Mouse (Mus musculus) forebrain, embryonic 16.5 days (tissue): ENCODE results near the gene Atf7. TPM values are rescaled to one million over a fixed set of nuclear protein-coding genes. Genes with fewer than 3 reads are reported as not detected.

Experiments used
- ATAC-seq: fragments of 200-750 bp; cut with Nextera tagmentation; 2 replicates; pipeline ENCODE4 v1.8.0; 2017; ENCODE audit warnings: mild to moderate bottlenecking, moderate library complexity
- H3K27ac ChIP-seq: fragments of 300-500 bp; sonication (generic); 2 replicates; pipeline ENCODE4 v1.5.1; 2014; ENCODE audit warnings: low read length, control low read depth
- H3K27me3 ChIP-seq: fragments of 300-500 bp; sonication (generic); replicated peaks from 2 replicates; pipeline ENCODE4 v1.6.1; 2014; ENCODE audit warnings: low read length; ENCODE audit not compliant: control insufficient read depth, insufficient read depth
- H3K36me3 ChIP-seq: fragments of 300-500 bp; sonication (generic); 2 replicates; pipeline ENCODE4 v1.6.1; 2014; ENCODE audit not compliant: control insufficient read depth, insufficient read depth
- H3K4me1 ChIP-seq: fragments of 300-500 bp; sonication (generic); replicated peaks from 2 replicates; pipeline ENCODE4 v1.6.1; 2014; ENCODE audit warnings: low read length; ENCODE audit not compliant: control insufficient read depth, insufficient read depth
- H3K4me2 ChIP-seq: fragments of 300-500 bp; sonication (generic); 2 replicates; pipeline ENCODE4 v1.6.1; 2014; ENCODE audit warnings: mild to moderate bottlenecking, low read length, control low read depth
- H3K4me3 ChIP-seq: fragments of 300-500 bp; sonication (generic); replicated peaks from 2 replicates; pipeline ENCODE4 v1.5.1; 2014; ENCODE audit warnings: mild to moderate bottlenecking, low read length, control low read depth
- H3K9ac ChIP-seq: fragments of 300-500 bp; sonication (generic); replicated peaks from 2 replicates; pipeline ENCODE4 v1.6.1; 2014; ENCODE audit warnings: low read depth, low read length, control low read depth
- H3K9me3 ChIP-seq: fragments of 300-500 bp; sonication (generic); 2 replicates; pipeline ENCODE4 v1.6.1; 2016; ENCODE audit warnings: low read length; ENCODE audit not compliant: control insufficient read depth
- WGBS: fragments of 180-500 bp; shearing (Covaris S2); extraction: QIAGEN DNeasy Blood & Tissue Kit; methylation state at CpG from one replicate; pipeline ENCODE4 v1.1.7; 2014; 5-methylcytosine and 5-hydroxymethylcytosine counted together
- polyA plus RNA-seq: library from polyadenylated mRNA; unstranded; fragments of >200 nt; fragmentation: Nextera tagmentation; extraction: Ambion mirVana; gene quantifications from 2 replicates; pipeline ENCODE4 v1.2.1, GENCODE M21; 2015

Gene Atf7
- polyA plus RNA-seq, 1 experiment from 2014 or later, result 26.8 TPM

DNA sequence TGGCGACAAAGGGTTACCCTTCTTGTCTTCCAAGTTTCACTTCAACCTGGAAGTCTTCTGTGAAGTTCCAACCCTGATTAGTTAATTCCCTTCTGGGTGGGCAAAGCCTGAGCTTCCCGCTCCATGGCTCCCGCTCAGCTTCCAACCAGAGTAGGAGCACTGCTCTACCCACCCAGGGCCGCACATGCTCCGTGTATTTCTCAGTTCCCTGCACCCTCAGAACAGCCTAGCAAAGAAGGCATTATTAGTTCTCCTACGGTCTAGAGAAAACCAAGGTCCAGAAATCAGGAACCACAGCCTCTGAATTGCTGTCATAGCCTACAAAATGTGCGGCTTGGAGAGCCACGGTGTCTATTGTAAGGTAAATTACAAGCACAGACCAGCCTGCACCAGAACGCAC lies 115.2 kb downstream of the Atf7 start:
- Histone ChIP-seq H3K9me3 (no peaks in the 10 kb centered on the region), H3K4me1 (peaks cover 60% of the 10 kb centered on the region), H3K9ac (peak overlapping the region; percentile 66), H3K27me3 (no peaks in the 10 kb centered on the region), H3K36me3 (peaks cover 3% of the 10 kb centered on the region), H3K4me2 (peak overlapping the region; percentile 65), H3K27ac (peak overlapping the region; percentile 90), H3K4me3 (peak overlapping the region; percentile 56)
- ATAC-seq, result peak; percentile 83
- 5% methylated on average over 9 of the region's 9 CpGs for WGBS

DNA sequence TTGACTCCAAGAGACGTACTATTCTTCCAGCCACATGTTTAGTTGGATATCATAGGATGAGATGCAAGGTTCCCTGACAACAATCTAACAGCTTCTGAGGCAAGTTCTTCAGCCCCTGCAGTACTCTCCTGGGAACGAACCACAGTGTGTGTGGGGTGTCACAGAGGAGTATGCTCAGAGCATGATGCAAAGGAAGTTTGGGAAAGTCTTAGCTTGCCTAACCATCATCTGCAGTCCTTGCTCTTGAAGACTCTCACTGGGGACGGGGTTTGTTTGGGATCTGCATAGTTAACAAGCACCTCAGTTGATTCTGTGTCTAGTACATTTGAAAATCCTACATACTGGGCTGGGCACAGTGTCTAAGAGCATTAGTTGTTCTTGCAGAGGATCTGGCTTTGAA lies 116.9 kb downstream of the Atf7 start:
- no peak for ATAC-seq
- Histone ChIP-seq H3K4me1 (peaks cover 45% of the 10 kb centered on the region), H3K27me3 (no peaks in the 10 kb centered on the region), H3K4me2 (no peak overlapping the region), H3K9ac (no peak overlapping the region), H3K36me3 (peaks cover 15% of the 10 kb centered on the region), H3K4me3 (no peak overlapping the region), H3K27ac (no peak overlapping the region), H3K9me3 (no peaks in the 10 kb centered on the region)
- WGBS, result 83% methylated on average over 3 of the region's 3 CpGs

DNA sequence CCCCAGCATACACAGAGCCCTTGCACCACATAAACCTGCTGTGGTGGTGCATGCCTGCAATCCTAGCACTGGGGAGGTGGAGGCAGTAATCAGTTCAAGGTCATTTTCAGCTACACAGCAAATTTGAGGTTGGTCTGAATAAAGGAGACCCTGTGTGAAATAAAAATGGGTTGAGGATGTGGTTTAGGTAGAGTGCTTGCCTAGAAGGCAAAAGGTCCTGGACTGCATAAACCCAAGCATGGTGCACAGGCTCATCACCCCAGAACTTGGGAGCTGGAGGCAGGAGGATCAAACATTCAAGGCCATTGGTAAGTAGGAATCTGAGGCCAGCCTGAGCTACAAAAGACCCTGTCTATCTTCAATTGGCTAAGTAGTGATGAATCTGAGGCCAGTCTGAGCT lies 117.7 kb downstream of the Atf7 start:
- peaks cover 22% of the 10 kb centered on the region for H3K36me3 ChIP-seq
- no peaks in the 10 kb centered on the region for H3K27me3 ChIP-seq
- H3K9ac ChIP-seq, result no peak overlapping the region
- no peak overlapping the region for H3K27ac ChIP-seq
- H3K9me3 ChIP-seq, result no peaks in the 10 kb centered on the region
- H3K4me3 ChIP-seq, result no peak overlapping the region
- no peak overlapping the region for H3K4me2 ChIP-seq
- peaks cover 39% of the 10 kb centered on the region for H3K4me1 ChIP-seq
- no peak for ATAC-seq

DNA sequence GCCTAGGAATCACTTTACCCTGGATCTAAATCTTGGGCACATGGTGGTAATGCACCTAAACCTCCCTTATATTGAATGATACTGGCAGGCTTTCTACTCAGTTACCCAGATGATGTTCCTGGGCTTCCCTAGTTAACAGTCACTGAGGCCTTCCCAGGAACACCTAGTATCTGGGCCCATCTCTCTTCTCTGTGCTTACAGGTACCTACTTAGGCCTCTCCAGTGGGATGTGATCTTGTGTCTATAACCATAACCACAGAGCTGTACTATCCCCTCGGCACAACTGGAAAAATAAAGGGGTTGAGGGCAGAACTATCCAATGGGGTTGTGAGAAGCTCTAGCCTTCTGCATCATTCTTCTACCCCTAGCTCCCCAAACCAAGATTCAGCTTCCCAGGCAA lies 118.4 kb downstream of the Atf7 start:
- 87% methylated on average over 1 of the region's 1 CpGs for WGBS
- Histone ChIP-seq H3K36me3 (peaks cover 27% of the 10 kb centered on the region), H3K9me3 (no peaks in the 10 kb centered on the region), H3K27me3 (no peaks in the 10 kb centered on the region), H3K4me2 (no peak overlapping the region), H3K4me3 (no peak overlapping the region), H3K4me1 (peaks cover 33% of the 10 kb centered on the region), H3K9ac (no peak overlapping the region), H3K27ac (no peak overlapping the region)
- ATAC-seq, result no peak

DNA sequence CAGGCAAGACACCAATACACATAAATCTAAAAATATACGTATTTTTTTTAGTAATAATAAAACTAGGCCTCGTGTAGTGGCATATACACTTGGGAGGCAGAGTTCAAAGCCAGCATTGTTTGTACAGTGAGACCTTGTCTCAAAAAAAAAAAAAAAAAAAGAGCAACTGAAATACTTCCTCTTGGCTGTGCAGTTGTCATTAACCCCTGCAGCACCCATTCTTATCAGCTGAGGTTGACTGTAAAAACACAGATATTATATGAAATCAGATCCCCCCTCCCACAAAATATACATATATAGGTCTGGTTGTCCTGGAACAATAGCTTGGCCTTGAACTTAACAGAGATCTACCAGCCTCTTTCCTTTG lies 118.8 kb downstream of the Atf7 start:
- H3K36me3 ChIP-seq, result peaks cover 30% of the 10 kb centered on the region
- no peaks in the 10 kb centered on the region for H3K9me3 ChIP-seq
- no peak for ATAC-seq
- 66% methylated on average over 2 of the region's 2 CpGs for WGBS
- H3K9ac ChIP-seq, result no peak overlapping the region
- no peak overlapping the region for H3K4me2 ChIP-seq
- peaks cover 28% of the 10 kb centered on the region for H3K4me1 ChIP-seq
- H3K4me3 ChIP-seq, result no peak overlapping the region
- no peak overlapping the region for H3K27ac ChIP-seq
- no peaks in the 10 kb centered on the region for H3K27me3 ChIP-seq

DNA sequence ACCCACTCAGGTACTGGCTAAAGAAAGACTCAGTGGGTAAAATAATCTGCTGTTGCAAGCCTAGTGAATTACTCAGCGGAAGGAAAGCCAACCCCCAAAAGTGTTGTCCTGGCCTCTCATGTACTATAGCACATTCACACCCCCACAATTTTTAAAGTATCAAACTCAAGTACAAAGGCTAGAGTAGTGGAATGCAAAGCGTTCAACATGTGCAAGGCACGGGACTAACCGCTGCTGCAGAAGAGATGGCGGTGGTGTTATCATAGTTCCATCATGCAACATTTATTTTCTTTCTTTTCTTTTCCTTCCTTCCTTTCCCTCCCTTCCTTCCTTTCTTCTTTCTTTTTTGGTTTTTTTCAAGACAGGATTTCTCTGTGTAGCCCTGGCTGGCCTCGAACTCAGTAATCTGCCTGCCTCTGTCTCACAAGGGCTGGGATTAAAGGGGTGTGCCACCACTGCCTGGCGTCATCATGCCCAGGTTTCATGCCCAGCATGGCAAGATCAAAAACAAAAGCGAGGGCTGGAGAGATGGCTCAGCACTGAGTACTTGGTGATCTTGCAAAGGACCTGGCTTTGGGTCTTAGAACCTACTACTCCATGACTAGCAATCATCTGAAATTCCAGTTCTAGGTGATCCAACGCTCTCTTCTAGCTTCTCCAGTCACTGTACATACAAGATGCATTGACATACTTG lies 119.3 kb downstream of the Atf7 start:
- H3K27me3 ChIP-seq, result no peaks in the 10 kb centered on the region
- no peak overlapping the region for H3K27ac ChIP-seq
- ATAC-seq, result no peak
- H3K9ac ChIP-seq, result no peak overlapping the region
- peaks cover 36% of the 10 kb centered on the region for H3K36me3 ChIP-seq
- no peak overlapping the region for H3K4me2 ChIP-seq
- H3K4me3 ChIP-seq, result no peak overlapping the region
- H3K4me1 ChIP-seq, result peaks cover 23% of the 10 kb centered on the region
- no peaks in the 10 kb centered on the region for H3K9me3 ChIP-seq
- WGBS, result 84% methylated on average over 9 of the region's 9 CpGs

DNA sequence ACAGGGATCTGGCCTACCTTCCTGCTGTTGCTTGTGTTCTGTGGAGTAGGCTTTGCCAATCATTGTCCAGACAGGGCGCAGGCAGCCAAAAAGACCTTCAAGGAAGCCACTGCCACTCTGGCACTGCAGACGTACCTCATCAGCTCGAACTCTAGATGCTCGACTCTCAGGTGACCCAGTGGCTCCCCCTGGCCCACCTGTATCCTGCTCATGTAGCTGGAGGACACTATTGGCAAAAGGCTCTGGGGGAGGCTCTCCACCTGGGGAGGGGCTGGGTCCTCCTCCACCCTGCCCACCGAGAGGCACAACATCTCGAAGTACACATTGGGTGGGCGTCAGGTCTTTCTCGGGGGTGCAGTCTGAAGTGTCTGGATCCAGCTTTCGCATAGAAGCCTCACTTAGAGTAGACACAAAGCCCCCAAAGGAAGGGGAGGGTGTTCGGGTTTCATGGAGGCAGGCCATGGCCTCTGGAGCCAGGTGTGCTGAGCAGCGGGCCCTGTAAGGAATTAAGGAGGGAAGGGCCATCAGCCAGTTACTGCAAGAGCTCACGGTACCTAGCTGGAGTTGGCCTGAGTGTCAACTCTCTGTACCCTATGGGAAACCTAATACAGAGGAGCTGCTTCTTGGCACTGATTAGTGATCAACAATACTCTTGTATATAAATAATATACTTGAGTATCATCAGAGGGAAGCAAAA lies 120.0 kb downstream of the Atf7 start:
- Histone ChIP-seq H3K4me2 (no peak overlapping the region), H3K4me1 (peaks cover 19% of the 10 kb centered on the region), H3K27ac (no peak overlapping the region), H3K36me3 (peaks cover 43% of the 10 kb centered on the region), H3K9ac (no peak overlapping the region), H3K27me3 (no peaks in the 10 kb centered on the region), H3K4me3 (no peak overlapping the region), H3K9me3 (no peaks in the 10 kb centered on the region)
- no peak for ATAC-seq
- 78% methylated on average over 12 of the region's 12 CpGs for WGBS

DNA sequence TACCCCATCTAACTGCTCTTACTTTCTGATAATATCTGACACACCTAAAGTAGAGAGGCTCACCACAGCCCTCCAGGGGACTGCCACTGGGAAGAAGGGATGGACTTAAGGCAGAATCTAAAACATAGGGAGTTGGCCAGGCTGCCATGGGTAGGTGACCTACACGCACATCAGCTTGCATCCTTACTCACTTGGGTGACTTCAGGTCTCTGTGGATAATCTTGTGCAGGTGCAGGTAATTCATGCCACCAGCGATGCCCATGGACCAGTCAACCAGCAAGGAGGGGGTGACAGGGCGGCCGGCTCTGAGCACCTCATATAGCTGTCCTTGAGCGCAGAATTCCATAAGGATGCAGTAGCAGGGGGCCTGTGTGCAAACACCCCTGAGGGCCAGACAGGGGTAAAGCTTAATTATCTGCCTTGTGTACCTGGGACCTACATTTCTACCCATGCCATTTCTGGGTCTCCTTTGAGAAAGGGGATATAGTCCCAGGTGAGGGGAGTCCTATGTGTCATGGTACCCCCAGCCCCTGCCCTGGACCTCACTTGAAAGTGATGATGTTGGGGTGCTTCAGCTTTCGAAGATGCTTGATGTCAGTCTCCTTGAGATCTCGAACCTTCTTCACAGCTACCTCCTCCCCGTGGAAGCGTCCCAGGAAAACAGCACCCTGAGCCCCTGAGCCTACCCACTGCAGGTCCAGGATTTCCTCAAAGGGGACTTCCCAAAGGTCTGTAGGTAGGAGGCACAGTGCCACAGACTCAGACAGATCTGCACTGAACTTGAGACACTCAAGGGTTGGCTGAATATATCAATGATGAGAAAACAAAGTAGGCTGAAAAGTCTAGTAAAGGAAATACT lies 121.1 kb downstream of the Atf7 start:
- Histone ChIP-seq H3K4me3 (no peak overlapping the region), H3K9me3 (no peaks in the 10 kb centered on the region), H3K4me1 (peaks cover 8% of the 10 kb centered on the region), H3K36me3 (peaks cover 53% of the 10 kb centered on the region), H3K27ac (no peak overlapping the region), H3K27me3 (no peaks in the 10 kb centered on the region), H3K9ac (no peak overlapping the region), H3K4me2 (no peak overlapping the region)
- WGBS, result 88% methylated on average over 9 of the region's 9 CpGs
- ATAC-seq, result peak; percentile 13; the same call in 1 of the 2 replicates

DNA sequence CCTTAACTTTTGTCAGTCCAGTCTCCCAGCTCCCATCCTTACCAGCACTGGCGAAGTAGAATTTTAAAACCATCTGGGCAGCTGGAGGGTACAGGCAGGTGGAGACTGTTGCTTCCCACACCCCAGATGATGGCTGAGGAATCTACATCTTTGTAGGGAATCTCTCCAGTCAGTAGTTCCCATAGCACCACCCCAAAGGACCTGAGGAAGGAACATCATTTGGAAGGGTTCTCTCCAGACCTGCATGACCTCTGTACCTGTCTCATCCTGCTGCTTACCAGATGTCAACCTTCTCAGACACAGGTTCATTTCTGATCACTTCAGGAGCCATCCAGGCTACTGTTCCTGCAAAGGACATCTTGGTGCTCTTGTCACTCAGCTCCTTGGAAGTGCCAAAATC lies 121.8 kb downstream of the Atf7 start, which contains the start of gene Gm10337:
TSS of gene Gm10337 (plus strand) at position 276 of the 400 bp plus-strand sequence.
- ATAC-seq, result no peak
- Histone ChIP-seq H3K9ac (no peak within 1 kb of the TSS), H3K27ac (no peak within 1 kb of the TSS), H3K9me3 (no peaks in the 10 kb centered on the region), H3K36me3 (peaks cover 57% of the 10 kb centered on the region), H3K4me3 (no peak within 1 kb of the TSS), H3K4me2 (no peak within 1 kb of the TSS), H3K4me1 (0 out of 2 replicates have a peak, but pooled peaks cover 2% of the 10 kb centered on the region), H3K27me3 (no peaks in the 10 kb centered on the region)
- 85% methylated on average over 1 of the region's 1 CpGs for WGBS
